Mouse (Mus musculus) erythroblast, embryonic 14.5 days (primary cell): ENCODE measurements around the gene Trappc5.

Experiments
- GATA1 ChIP-seq: IDR thresholded peaks from 2 replicates; pipeline ENCODE4 v1.6.1; 2012; ENCODE audit warnings: low read length, inconsistent platforms, mixed read lengths
- TAL1 ChIP-seq: IDR thresholded peaks from 3 replicates; pipeline ENCODE4 v1.6.1; 2012; ENCODE audit warnings: low read length, inconsistent platforms, mixed read lengths

GRCm38 (mm10) chr8:3676131-3676992 lies at the start of gene Trappc5:
- no peak for TF ChIP-seq TAL1
- no peak for TF ChIP-seq GATA1
